Mouse (Mus musculus): ENCODE measurements around the gene 9930111J21Rik1.
"Not testable (repeated sequence)": the region's sequence is repeated elsewhere in the genome, so short reads cannot be mapped to it uniquely, and the experiment has no call there.

The 9930111J21Rik1 gene

GRCm38 (mm10) chr11:48918380-48918779 is 60.8 kb downstream of the 9930111J21Rik1 start:
- no peak for DNase-seq (ENCODE audit: low spot score)

- no peak for DNase-seq (ENCODE audit: low spot score)
Measured at GRCm38 (mm10) chr11:48913611-48914010, 65.6 kb downstream of the 9930111J21Rik1 start.

GRCm38 (mm10) chr11:48908459-48908858 is 70.7 kb downstream of the 9930111J21Rik1 start:
- DNase-seq (ENCODE audit: low spot score): no peak

- no peak for DNase-seq (ENCODE audit: low spot score)
Measured at GRCm38 (mm10) chr11:48902021-48902420, 77.2 kb downstream of the 9930111J21Rik1 start, which contains the start of gene Gm5431. Gene Gm5431 (minus strand): TSS chr11:48902214.

GRCm38 (mm10) chr11:48901567-48901930 is 77.6 kb downstream of the 9930111J21Rik1 start:
- DNase-seq (ENCODE audit: low spot score): not testable (repeated sequence)

- DNase-seq (ENCODE audit: low spot score): not testable (repeated sequence)
Measured at GRCm38 (mm10) chr11:48900654-48901566, 78.3 kb downstream of the 9930111J21Rik1 start.

- no peak for DNase-seq (ENCODE audit: low spot score)
Measured at GRCm38 (mm10) chr11:48898812-48899431, 80.3 kb downstream of the 9930111J21Rik1 start.
